Mouse (Mus musculus) intestine, embryonic 14.5 days (tissue): ENCODE data around the gene Pth2. TPM values are rescaled to one million over a fixed set of nuclear protein-coding genes. Genes with fewer than 3 reads are reported as not detected.

ENCODE experiments used
- ATAC-seq: fragments of 200-750 bp; cut with Nextera tagmentation; replicated peaks from 2 replicates; pipeline ENCODE4 v1.8.0; 2017; ENCODE audit warnings: low read depth, moderate number of reproducible peaks, moderate TSS enrichment, moderate library complexity; ENCODE audit not compliant: low FRiP score, low TSS enrichment
- DNase-seq: peaks from one replicate; pipeline ENCODE4 v3.0.0-alpha.2; 2018; ENCODE audit warnings: low spot score
- H3K27ac ChIP-seq: fragments of 300-500 bp; sonication (generic); 2 replicates; pipeline ENCODE4 v1.5.1; 2014; ENCODE audit warnings: low read depth, mild to moderate bottlenecking, control low read depth
- H3K27me3 ChIP-seq: fragments of 300-500 bp; sonication (generic); replicated peaks from 2 replicates; pipeline ENCODE4 v1.6.1; 2014; ENCODE audit warnings: low read length, control low read depth; ENCODE audit not compliant: control insufficient read depth, insufficient read depth
- H3K36me3 ChIP-seq: fragments of 300-500 bp; sonication (generic); 2 replicates; pipeline ENCODE4 v1.6.1; 2014; ENCODE audit warnings: low read length, control low read depth; ENCODE audit not compliant: control insufficient read depth, insufficient read depth
- H3K4me1 ChIP-seq: fragments of 300-500 bp; sonication (generic); replicated peaks from 2 replicates; pipeline ENCODE4 v1.6.1; 2014; ENCODE audit warnings: low read length, control low read depth, mixed read lengths; ENCODE audit not compliant: control insufficient read depth, insufficient read depth
- H3K4me2 ChIP-seq: fragments of 300-500 bp; sonication (generic); 2 replicates; pipeline ENCODE4 v1.6.1; 2014; ENCODE audit warnings: low read length
- H3K4me3 ChIP-seq: fragments of 300-500 bp; sonication (generic); 2 replicates; pipeline ENCODE4 v1.5.1; 2014; ENCODE audit warnings: low read depth, low read length, control low read depth, mixed read lengths
- H3K9ac ChIP-seq: fragments of 300-500 bp; sonication (generic); 2 replicates; pipeline ENCODE4 v1.6.1; 2014; ENCODE audit warnings: mild to moderate bottlenecking, low read length
- H3K9me3 ChIP-seq: fragments of 300-500 bp; sonication (generic); 2 replicates; pipeline ENCODE4 v1.6.1; 2016; ENCODE audit warnings: low read length, control low read depth; ENCODE audit not compliant: control insufficient read depth
- WGBS: fragments of 180-500 bp; shearing (Covaris S2); extraction: QIAGEN DNeasy Blood & Tissue Kit; methylation state at CpG from one replicate; pipeline ENCODE4 v1.1.7; 2014; 5-methylcytosine and 5-hydroxymethylcytosine counted together
- polyA plus RNA-seq: library from polyadenylated mRNA; unstranded; fragments of >200 nt; fragmentation: Nextera tagmentation; extraction: Ambion mirVana; gene quantifications from 2 replicates; pipeline ENCODE4 v1.2.1, GENCODE M21; 2014

The Pth2 gene
- polyA plus RNA-seq, 1 experiment from 2014 or later = not detected

- Histone ChIP-seq H3K4me3 (no peak overlapping the region), H3K36me3 (no peaks in the 10 kb centered on the region), H3K27me3 (peaks cover 10% of the 10 kb centered on the region; the same call in 1 of the 2 replicates), H3K4me1 (no peaks in the 10 kb centered on the region), H3K9ac (no peak overlapping the region), H3K9me3 (no peaks in the 10 kb centered on the region), H3K27ac (no peak overlapping the region), H3K4me2 (no peak overlapping the region)
- ATAC-seq (no peak), DNase-seq (no peak)
- 64% methylated on average over 17 of the region's 17 CpGs for WGBS
These were observed 13.3 kb downstream of the Pth2 start for GRCm38 (mm10) chr7:45193871-45194785.

- no peak for DNase-seq
- Histone ChIP-seq H3K4me1 (no peaks in the 10 kb centered on the region), H3K4me3 (no peak overlapping the region), H3K9ac (no peak overlapping the region), H3K9me3 (no peaks in the 10 kb centered on the region), H3K27me3 (no peaks in the 10 kb centered on the region), H3K36me3 (no peaks in the 10 kb centered on the region), H3K27ac (no peak overlapping the region), H3K4me2 (no peak overlapping the region)
- WGBS = 57% methylated on average over 13 of the region's 13 CpGs
- no peak for ATAC-seq
These were observed 14.8 kb downstream of the Pth2 start for GRCm38 (mm10) chr7:45195341-45196175.

DNA sequence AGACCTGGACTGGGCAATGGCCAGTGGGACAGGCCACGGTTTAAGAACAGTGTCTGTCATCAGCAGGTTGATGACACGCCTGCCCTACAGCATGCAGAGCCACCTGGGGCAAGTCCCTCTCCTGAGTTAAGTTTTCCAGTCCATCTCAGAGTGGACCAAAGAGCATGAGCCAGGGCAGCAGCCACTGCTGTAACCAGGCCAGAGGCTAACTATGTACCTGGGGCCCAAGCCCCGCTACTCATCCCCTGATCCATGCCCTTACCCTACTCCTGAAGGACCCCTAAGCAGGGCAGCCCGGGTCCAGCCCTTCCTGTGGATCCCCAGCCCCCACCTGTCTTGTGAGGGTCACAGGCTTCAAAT lies 15.4 kb downstream of the Pth2 start:
- DNase-seq = no peak
- WGBS = 88% methylated on average over 4 of the region's 4 CpGs
- no peaks in the 10 kb centered on the region for H3K36me3 ChIP-seq
- ATAC-seq = no peak
- no peaks in the 10 kb centered on the region for H3K4me1 ChIP-seq
- H3K4me2 ChIP-seq = no peak overlapping the region
- H3K9ac ChIP-seq = no peak overlapping the region
- H3K4me3 ChIP-seq = no peak overlapping the region
- H3K9me3 ChIP-seq = no peaks in the 10 kb centered on the region
- no peaks in the 10 kb centered on the region for H3K27me3 ChIP-seq
- no peak overlapping the region for H3K27ac ChIP-seq

- 57% methylated on average over 5 of the region's 5 CpGs for WGBS
- DNase-seq (no peak), ATAC-seq (no peak)
- no peak overlapping the region for H3K27ac ChIP-seq
- H3K9me3 ChIP-seq = no peaks in the 10 kb centered on the region
- H3K4me1 ChIP-seq = no peaks in the 10 kb centered on the region
- no peaks in the 10 kb centered on the region for H3K36me3 ChIP-seq
- H3K4me2 ChIP-seq = no peak overlapping the region
- no peaks in the 10 kb centered on the region for H3K27me3 ChIP-seq
- H3K9ac ChIP-seq = no peak overlapping the region
- no peak overlapping the region for H3K4me3 ChIP-seq
These were observed 16.2 kb downstream of the Pth2 start for GRCm38 (mm10) chr7:45196994-45197393.

- ATAC-seq (no peak), DNase-seq (peak; percentile 71)
- no peak overlapping the region for H3K4me3 ChIP-seq
- no peaks in the 10 kb centered on the region for H3K4me1 ChIP-seq
- no peak overlapping the region for H3K27ac ChIP-seq
- no peak overlapping the region for H3K9ac ChIP-seq
- H3K27me3 ChIP-seq = no peaks in the 10 kb centered on the region; the same call in 1 of the 2 replicates
- WGBS = 12% methylated on average over 5 of the region's 5 CpGs
- H3K4me2 ChIP-seq = no peak overlapping the region
- H3K36me3 ChIP-seq = no peaks in the 10 kb centered on the region
- no peaks in the 10 kb centered on the region for H3K9me3 ChIP-seq
These were observed 17.6 kb downstream of the Pth2 start for GRCm38 (mm10) chr7:45198435-45198834.

DNA sequence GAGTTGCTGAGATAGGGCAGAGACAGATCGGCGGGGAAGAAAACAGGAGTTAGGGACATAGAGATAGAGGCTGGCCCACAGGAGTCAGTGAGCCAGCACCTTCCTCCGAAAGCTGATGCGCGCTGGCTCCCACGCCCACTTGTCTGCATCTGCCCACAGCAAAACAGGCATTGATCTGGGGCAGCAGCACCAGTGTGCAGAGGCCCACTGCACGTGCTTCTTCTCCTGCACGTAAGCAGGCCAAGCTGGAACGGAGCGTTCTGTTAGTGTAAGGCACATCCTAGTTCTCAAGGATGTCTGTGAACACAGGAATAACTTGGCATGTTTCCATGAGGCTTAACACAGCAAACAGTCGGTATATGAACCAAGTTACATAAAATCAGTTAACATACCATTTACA lies 18.2 kb downstream of the Pth2 start:
- ATAC-seq (no peak), DNase-seq (no peak)
- H3K9ac ChIP-seq = no peak overlapping the region
- WGBS = 74% methylated on average over 11 of the region's 11 CpGs
- H3K27me3 ChIP-seq = no peaks in the 10 kb centered on the region; the same call in 1 of the 2 replicates
- H3K36me3 ChIP-seq = no peaks in the 10 kb centered on the region
- no peaks in the 10 kb centered on the region for H3K9me3 ChIP-seq
- no peak overlapping the region for H3K4me3 ChIP-seq
- H3K4me2 ChIP-seq = no peak overlapping the region
- no peaks in the 10 kb centered on the region for H3K4me1 ChIP-seq
- no peak overlapping the region for H3K27ac ChIP-seq

DNA sequence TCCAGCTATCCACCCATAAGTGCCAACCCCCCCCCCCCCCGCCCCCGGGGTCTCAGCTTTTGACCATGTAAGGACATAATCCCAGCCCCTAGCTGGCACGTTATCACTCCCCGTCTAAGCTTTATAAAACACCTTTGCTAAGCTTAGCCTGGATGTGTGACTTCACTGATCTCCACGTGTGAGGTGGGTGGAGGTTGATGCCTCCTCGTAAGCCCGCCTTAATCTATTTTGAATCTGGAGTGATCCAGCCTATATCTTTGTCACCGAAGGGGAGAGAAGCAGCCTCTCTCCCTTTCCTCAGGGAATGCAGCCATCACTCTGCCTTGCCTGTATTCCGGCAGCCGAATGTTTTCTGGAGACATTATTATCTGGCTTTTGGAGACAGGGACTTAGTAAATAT lies 21.9 kb downstream of the Pth2 start:
- H3K4me3 ChIP-seq = no peak overlapping the region

GRCm38 (mm10) chr7:45204380-45205143 lies 23.8 kb downstream of the Pth2 start, which contains the start of gene Ccdc155:
Ccdc155 (minus strand) TSS chr7:45204892.
- DNase-seq (peak; percentile 88), ATAC-seq (peak; percentile 95)
- peaks cover 2% of the 10 kb centered on the region; the same call in 1 of the 2 replicates for H3K27me3 ChIP-seq
- no peaks in the 10 kb centered on the region for H3K4me1 ChIP-seq
- peak within 1 kb of the TSS; percentile 40 for H3K4me3 ChIP-seq
- H3K36me3 ChIP-seq = no peaks in the 10 kb centered on the region
- H3K27ac ChIP-seq = no peak within 1 kb of the TSS
- 9% methylated on average over 41 of the region's 44 CpGs for WGBS
- no peaks in the 10 kb centered on the region for H3K9me3 ChIP-seq
- 0 out of 2 replicates have a peak within 1 kb of the TSS, but pooled peaks have one; percentile 32 for H3K9ac ChIP-seq
- peak within 1 kb of the TSS; percentile 52 for H3K4me2 ChIP-seq

More for the DNA sequence above, 21.9 kb downstream of the Pth2 start:
- H3K9me3 ChIP-seq = no peaks in the 10 kb centered on the region
- WGBS = 37% methylated on average over 10 of the region's 10 CpGs
- H3K4me2 ChIP-seq = no peak overlapping the region
- no peak overlapping the region for H3K9ac ChIP-seq
- H3K36me3 ChIP-seq = no peaks in the 10 kb centered on the region
- no peak for DNase-seq
- no peaks in the 10 kb centered on the region; the same call in 1 of the 2 replicates for H3K27me3 ChIP-seq
- ATAC-seq = no peak
- H3K4me1 ChIP-seq = no peaks in the 10 kb centered on the region
- H3K27ac ChIP-seq = peak overlapping the region; percentile 47; the same call in 1 of the 2 replicates
